Mouse (Mus musculus): Measurements from ENCODE around the gene Mcoln1. TPM values are rescaled to one million over a fixed set of nuclear protein-coding genes. Genes with fewer than 3 reads are reported as not detected.

Gene Mcoln1
- polyA plus RNA-seq, 2 experiments from 2014 or later: 17.0 to 19.1 TPM

Other genes with a start within 250 kb of the Mcoln1 start
- 1 to 10 TPM; 5.9 to 7.4 TPM for gene Insr, start 220.8 kb upstream of the Mcoln1 start, polyA plus RNA-seq (2017; shearing (Covaris generic))
- 10 to 100 TPM; 33.8 to 34.2 TPM for gene A430078G23Rik, start 147.0 kb upstream of the Mcoln1 start, polyA plus RNA-seq (2017; shearing (Covaris generic))
- gene Arhgef18, start 107.5 kb upstream of the Mcoln1 start, polyA plus RNA-seq (2017; shearing (Covaris generic)): 10 to 100 TPM; 23.2 to 30.6 TPM
- gene Pex11g, start 32.8 kb upstream of the Mcoln1 start, polyA plus RNA-seq (2017; shearing (Covaris generic)): 10 to 100 TPM; 10.9 to 15.4 TPM
- not detected for gene Tex45, start 29.6 kb upstream of the Mcoln1 start, polyA plus RNA-seq (2017; shearing (Covaris generic))
- gene Zfp358, start 7.3 kb upstream of the Mcoln1 start, polyA plus RNA-seq (2017; shearing (Covaris generic)): 1 to 10 TPM in 1 of 2 experiments, under 1 TPM in 1; 0.97 to 1.0 TPM
- 10 to 100 TPM; 18.8 to 24.8 TPM for gene Pnpla6, start 14.9 kb downstream of the Mcoln1 start, polyA plus RNA-seq (2017; shearing (Covaris generic))
- not detected for gene C330021F23Rik, start 67.5 kb downstream of the Mcoln1 start, polyA plus RNA-seq (2017; shearing (Covaris generic))
- not detected for gene Camsap3, start 86.8 kb downstream of the Mcoln1 start, polyA plus RNA-seq (2017; shearing (Covaris generic))
- gene Xab2, start 120.9 kb downstream of the Mcoln1 start, polyA plus RNA-seq (2017; shearing (Covaris generic)): 10 to 100 TPM; 65.9 to 74.1 TPM
- 100 to 1,000 TPM in 1 of 2 experiments, 10 to 100 TPM in 1; 95.4 to 145 TPM for gene Pet100, start 121.1 kb downstream of the Mcoln1 start, polyA plus RNA-seq (2017; shearing (Covaris generic))
- not detected for gene Pcp2, start 125.1 kb downstream of the Mcoln1 start, polyA plus RNA-seq (2017; shearing (Covaris generic))
- 100 to 1,000 TPM; 184 to 205 TPM for gene Stxbp2, start 130.5 kb downstream of the Mcoln1 start, polyA plus RNA-seq (2017; shearing (Covaris generic))
- gene Retn, start 155.3 kb downstream of the Mcoln1 start, polyA plus RNA-seq (2017; shearing (Covaris generic)): not detected
- under 1 TPM in 1 of 2 experiments, not detected in 1; 0.43 TPM for gene Mcemp1, start 165.3 kb downstream of the Mcoln1 start, polyA plus RNA-seq (2017; shearing (Covaris generic))
- not detected for gene Fcor, start 171.9 kb downstream of the Mcoln1 start, polyA plus RNA-seq (2017; shearing (Covaris generic))
- gene Trappc5, start 175.8 kb downstream of the Mcoln1 start, polyA plus RNA-seq (2017; shearing (Covaris generic)): 10 to 100 TPM; 24.9 to 27.7 TPM
- 1 to 10 TPM in 1 of 2 experiments, under 1 TPM in 1; 0.77 to 5.1 TPM for gene Fcer2a, start 193.7 kb downstream of the Mcoln1 start, polyA plus RNA-seq (2017; shearing (Covaris generic))
- not detected for gene Clec4g, start 220.2 kb downstream of the Mcoln1 start, polyA plus RNA-seq (2017; shearing (Covaris generic))
- not detected for gene Cd209a, start 248.5 kb downstream of the Mcoln1 start, polyA plus RNA-seq (2017; shearing (Covaris generic))